Mouse (Mus musculus): ENCODE results near the gene Cd47. TPM values are rescaled to one million over a fixed set of nuclear protein-coding genes. Genes with fewer than 3 reads are reported as not detected.

Gene Cd47
- polyA plus RNA-seq, 1 experiment from 2014 or later, result 192 TPM

GRCm38 (mm10) chr16:49922098-49922497 lies 121.8 kb downstream of the Cd47 start:
- Histone ChIP-seq H3K4me3 (ENCODE audit: low read length) (no peak overlapping the region), H3K4me2 (ENCODE audit: low read length) (no peak overlapping the region), H3K9ac (ENCODE audit: low read depth, low read length) (no peak overlapping the region), H3K36me3 (ENCODE audit: control insufficient read depth, insufficient read depth, low read length) (no peaks in the 10 kb centered on the region), H3K4me1 (ENCODE audit: control insufficient read depth, insufficient read depth, low read depth, low read length) (no peaks in the 10 kb centered on the region), H3K27me3 (replicated peaks; ENCODE audit: control insufficient read depth, insufficient read depth, low read length) (no peaks in the 10 kb centered on the region), H3K9me3 (ENCODE audit: control insufficient read depth, low read length) (no peaks in the 10 kb centered on the region), H3K27ac (ENCODE audit: low read depth, low read length) (no peak overlapping the region)
- no peak for ATAC-seq
- WGBS, result 85% methylated on average over 11 of the region's 11 CpGs

GRCm38 (mm10) chr16:49923720-49924119 lies 123.4 kb downstream of the Cd47 start:
- no peaks in the 10 kb centered on the region for H3K27me3 ChIP-seq (replicated peaks; ENCODE audit: control insufficient read depth, insufficient read depth, low read length)
- H3K9ac ChIP-seq (ENCODE audit: low read depth, low read length), result no peak overlapping the region
- no peak overlapping the region for H3K27ac ChIP-seq (ENCODE audit: low read depth, low read length)
- H3K9me3 ChIP-seq (ENCODE audit: control insufficient read depth, low read length), result no peaks in the 10 kb centered on the region
- H3K4me3 ChIP-seq (ENCODE audit: low read length), result no peak overlapping the region
- ATAC-seq, result no peak
- H3K4me1 ChIP-seq (ENCODE audit: control insufficient read depth, insufficient read depth, low read depth, low read length), result no peaks in the 10 kb centered on the region
- no peak overlapping the region for H3K4me2 ChIP-seq (ENCODE audit: low read length)
- H3K36me3 ChIP-seq (ENCODE audit: control insufficient read depth, insufficient read depth, low read length), result no peaks in the 10 kb centered on the region
- WGBS, result 72% methylated on average over 9 of the region's 9 CpGs

GRCm38 (mm10) chr16:49924941-49925340 lies 124.6 kb downstream of the Cd47 start:
- Histone ChIP-seq H3K9me3 (ENCODE audit: control insufficient read depth, low read length) (no peaks in the 10 kb centered on the region), H3K27me3 (replicated peaks; ENCODE audit: control insufficient read depth, insufficient read depth, low read length) (no peaks in the 10 kb centered on the region), H3K36me3 (ENCODE audit: control insufficient read depth, insufficient read depth, low read length) (no peaks in the 10 kb centered on the region), H3K4me3 (ENCODE audit: low read length) (no peak overlapping the region), H3K4me1 (ENCODE audit: control insufficient read depth, insufficient read depth, low read depth, low read length) (no peaks in the 10 kb centered on the region), H3K27ac (ENCODE audit: low read depth, low read length) (no peak overlapping the region), H3K4me2 (ENCODE audit: low read length) (no peak overlapping the region), H3K9ac (ENCODE audit: low read depth, low read length) (no peak overlapping the region)
- WGBS, result 72% methylated on average over 1 of the region's 1 CpGs
- peak; percentile 47; the same call in 1 of the 2 replicates for ATAC-seq

- no peaks in the 10 kb centered on the region for H3K4me1 ChIP-seq (ENCODE audit: control insufficient read depth, insufficient read depth, low read depth, low read length)
- no peaks in the 10 kb centered on the region for H3K36me3 ChIP-seq (ENCODE audit: control insufficient read depth, insufficient read depth, low read length)
- no peak overlapping the region for H3K9ac ChIP-seq (ENCODE audit: low read depth, low read length)
- H3K9me3 ChIP-seq (ENCODE audit: control insufficient read depth, low read length), result no peaks in the 10 kb centered on the region
- ATAC-seq, result no peak
- no peaks in the 10 kb centered on the region for H3K27me3 ChIP-seq (replicated peaks; ENCODE audit: control insufficient read depth, insufficient read depth, low read length)
- no peak overlapping the region for H3K4me3 ChIP-seq (ENCODE audit: low read length)
- H3K4me2 ChIP-seq (ENCODE audit: low read length), result no peak overlapping the region
- 78% methylated on average over 5 of the region's 5 CpGs for WGBS
- no peak overlapping the region for H3K27ac ChIP-seq (ENCODE audit: low read depth, low read length)
These were observed 132.9 kb downstream of the Cd47 start for GRCm38 (mm10) chr16:49933274-49933673.

- H3K36me3 ChIP-seq (ENCODE audit: control insufficient read depth, insufficient read depth, low read length), result no peaks in the 10 kb centered on the region
- H3K9ac ChIP-seq (ENCODE audit: low read depth, low read length), result no peak overlapping the region
- H3K4me2 ChIP-seq (ENCODE audit: low read length), result no peak overlapping the region
- no peaks in the 10 kb centered on the region for H3K27me3 ChIP-seq (replicated peaks; ENCODE audit: control insufficient read depth, insufficient read depth, low read length)
- no peak overlapping the region for H3K27ac ChIP-seq (ENCODE audit: low read depth, low read length)
- WGBS, result 84% methylated on average over 6 of the region's 6 CpGs
- H3K4me1 ChIP-seq (ENCODE audit: control insufficient read depth, insufficient read depth, low read depth, low read length), result no peaks in the 10 kb centered on the region
- no peak overlapping the region for H3K4me3 ChIP-seq (ENCODE audit: low read length)
- ATAC-seq, result no peak
- H3K9me3 ChIP-seq (ENCODE audit: control insufficient read depth, low read length), result no peaks in the 10 kb centered on the region
These were observed 135.7 kb downstream of the Cd47 start for GRCm38 (mm10) chr16:49936008-49936443.

GRCm38 (mm10) chr16:49936793-49937192 lies 136.5 kb downstream of the Cd47 start:
- Histone ChIP-seq H3K4me1 (ENCODE audit: control insufficient read depth, insufficient read depth, low read depth, low read length) (no peaks in the 10 kb centered on the region), H3K4me3 (ENCODE audit: low read length) (no peak overlapping the region), H3K9ac (ENCODE audit: low read depth, low read length) (no peak overlapping the region), H3K9me3 (ENCODE audit: control insufficient read depth, low read length) (no peaks in the 10 kb centered on the region), H3K36me3 (ENCODE audit: control insufficient read depth, insufficient read depth, low read length) (no peaks in the 10 kb centered on the region), H3K4me2 (ENCODE audit: low read length) (no peak overlapping the region), H3K27me3 (replicated peaks; ENCODE audit: control insufficient read depth, insufficient read depth, low read length) (no peaks in the 10 kb centered on the region), H3K27ac (ENCODE audit: low read depth, low read length) (no peak overlapping the region)
- 40% methylated on average over 5 of the region's 5 CpGs for WGBS
- ATAC-seq, result peak; percentile 67

GRCm38 (mm10) chr16:49937218-49938165 lies 137.2 kb downstream of the Cd47 start:
- H3K27ac ChIP-seq (ENCODE audit: low read depth, low read length), result no peak overlapping the region
- WGBS, result 51% methylated on average over 11 of the region's 11 CpGs
- H3K36me3 ChIP-seq (ENCODE audit: control insufficient read depth, insufficient read depth, low read length), result no peaks in the 10 kb centered on the region
- ATAC-seq, result no peak
- no peaks in the 10 kb centered on the region for H3K4me1 ChIP-seq (ENCODE audit: control insufficient read depth, insufficient read depth, low read depth, low read length)
- H3K9ac ChIP-seq (ENCODE audit: low read depth, low read length), result no peak overlapping the region
- no peak overlapping the region for H3K4me3 ChIP-seq (ENCODE audit: low read length)
- H3K4me2 ChIP-seq (ENCODE audit: low read length), result no peak overlapping the region
- H3K9me3 ChIP-seq (ENCODE audit: control insufficient read depth, low read length), result no peaks in the 10 kb centered on the region
- no peaks in the 10 kb centered on the region for H3K27me3 ChIP-seq (replicated peaks; ENCODE audit: control insufficient read depth, insufficient read depth, low read length)

- Histone ChIP-seq H3K4me3 (ENCODE audit: low read length) (no peak overlapping the region), H3K27me3 (replicated peaks; ENCODE audit: control insufficient read depth, insufficient read depth, low read length) (no peaks in the 10 kb centered on the region), H3K4me2 (ENCODE audit: low read length) (no peak overlapping the region), H3K4me1 (ENCODE audit: control insufficient read depth, insufficient read depth, low read depth, low read length) (no peaks in the 10 kb centered on the region), H3K27ac (ENCODE audit: low read depth, low read length) (no peak overlapping the region), H3K9me3 (ENCODE audit: control insufficient read depth, low read length) (no peaks in the 10 kb centered on the region), H3K9ac (ENCODE audit: low read depth, low read length) (no peak overlapping the region), H3K36me3 (ENCODE audit: control insufficient read depth, insufficient read depth, low read length) (no peaks in the 10 kb centered on the region)
- ATAC-seq, result no peak
- 87% methylated on average over 7 of the region's 7 CpGs for WGBS
These were observed 138.4 kb downstream of the Cd47 start for GRCm38 (mm10) chr16:49938483-49939301.

GRCm38 (mm10) chr16:49939376-49939775 lies 139.0 kb downstream of the Cd47 start:
- Histone ChIP-seq H3K27ac (ENCODE audit: low read depth, low read length) (no peak overlapping the region), H3K27me3 (replicated peaks; ENCODE audit: control insufficient read depth, insufficient read depth, low read length) (no peaks in the 10 kb centered on the region), H3K36me3 (ENCODE audit: control insufficient read depth, insufficient read depth, low read length) (no peaks in the 10 kb centered on the region), H3K9ac (ENCODE audit: low read depth, low read length) (no peak overlapping the region), H3K4me1 (ENCODE audit: control insufficient read depth, insufficient read depth, low read depth, low read length) (no peaks in the 10 kb centered on the region), H3K9me3 (ENCODE audit: control insufficient read depth, low read length) (no peaks in the 10 kb centered on the region), H3K4me3 (ENCODE audit: low read length) (no peak overlapping the region), H3K4me2 (ENCODE audit: low read length) (no peak overlapping the region)
- ATAC-seq, result no peak
- WGBS, result 93% methylated on average over 2 of the region's 2 CpGs

Data from hindbrain, embryonic 16.5 days (tissue).